23 mouse cellular contexts compared by ENCODE assay signal in genomic region chr8:44852223-44852622, GRCm38 (mm10).
"Had no signal": no experiment of that assay in that cellular context is flagged by ENCODE, and none has a peak within 500 bp of the region (broad histone marks: within the 10 kb centered on the region; RNA-seq: fewer than 3 reads in every experiment).

No protein-coding gene starts in this region.

- H3K9me3 ChIP-seq: heart, embryonic 13.5 days; heart, embryonic 15.5 days; hindbrain, embryonic 13.5 days; hindbrain, embryonic 15.5 days; limb, embryonic 10.5 days; limb, embryonic 12.5 days; liver, embryonic 13.5 days; liver, embryonic 15.5 days had no signal

- DNase-seq: forebrain, postnatal 0 days; gastrocnemius, postnatal 14 days; gastrocnemius, postnatal 36 days; heart, adult 2 months; heart, postnatal 14 days; heart, postnatal 36 days; kidney, postnatal 4 days; liver; liver, embryonic 13.5 days; liver, postnatal 0 days had no signal

- H3K4me3 ChIP-seq: heart, adult 2 months; heart, embryonic 13.5 days; heart, embryonic 15.5 days; hindbrain, embryonic 13.5 days; hindbrain, embryonic 15.5 days; layer of hippocampus, adult 2 months; left cerebral cortex, adult 2 months; limb, embryonic 10.5 days; limb, embryonic 12.5 days; liver, embryonic 13.5 days; liver, embryonic 15.5 days had no signal

- H3K27ac ChIP-seq: heart, adult 2 months; heart, embryonic 13.5 days; heart, embryonic 15.5 days; hindbrain, embryonic 13.5 days; hindbrain, embryonic 15.5 days; hindbrain, postnatal 0 days; kidney, postnatal 0 days; layer of hippocampus, adult 2 months; left cerebral cortex, adult 2 months; limb, embryonic 10.5 days; limb, embryonic 12.5 days; liver, embryonic 13.5 days; liver, embryonic 15.5 days had no signal

- H3K27me3 ChIP-seq: heart, embryonic 13.5 days; heart, embryonic 15.5 days; hindbrain, embryonic 13.5 days; hindbrain, embryonic 15.5 days; limb, embryonic 12.5 days; liver, embryonic 13.5 days; liver, embryonic 15.5 days had no signal

- ATAC-seq: forebrain, postnatal 0 days; hindbrain, postnatal 0 days; liver, postnatal 0 days had no signal

- H3K36me3 ChIP-seq: heart, embryonic 13.5 days; heart, embryonic 15.5 days; hindbrain, embryonic 13.5 days; hindbrain, embryonic 15.5 days; limb, embryonic 10.5 days; limb, embryonic 12.5 days; liver, embryonic 13.5 days; liver, embryonic 15.5 days had no signal

- H3K4me1 ChIP-seq: heart, embryonic 13.5 days; heart, embryonic 15.5 days; hindbrain, embryonic 13.5 days; hindbrain, embryonic 15.5 days; liver, embryonic 13.5 days; liver, embryonic 15.5 days had no signal

- H3K9ac ChIP-seq: forebrain, postnatal 0 days; heart, embryonic 13.5 days; heart, embryonic 15.5 days; hindbrain, embryonic 13.5 days; hindbrain, embryonic 15.5 days; limb, embryonic 12.5 days; liver, embryonic 13.5 days; liver, embryonic 15.5 days; liver, postnatal 0 days had no signal

- H3K4me2 ChIP-seq: heart, embryonic 11.5 days; heart, embryonic 13.5 days; heart, embryonic 15.5 days; hindbrain, embryonic 13.5 days; hindbrain, embryonic 15.5 days; limb, embryonic 12.5 days; liver, embryonic 11.5 days; liver, embryonic 13.5 days; liver, embryonic 15.5 days had no signal
